Mouse (Mus musculus): ENCODE data around the gene Gm10447.

Gene Gm10447

DNA sequence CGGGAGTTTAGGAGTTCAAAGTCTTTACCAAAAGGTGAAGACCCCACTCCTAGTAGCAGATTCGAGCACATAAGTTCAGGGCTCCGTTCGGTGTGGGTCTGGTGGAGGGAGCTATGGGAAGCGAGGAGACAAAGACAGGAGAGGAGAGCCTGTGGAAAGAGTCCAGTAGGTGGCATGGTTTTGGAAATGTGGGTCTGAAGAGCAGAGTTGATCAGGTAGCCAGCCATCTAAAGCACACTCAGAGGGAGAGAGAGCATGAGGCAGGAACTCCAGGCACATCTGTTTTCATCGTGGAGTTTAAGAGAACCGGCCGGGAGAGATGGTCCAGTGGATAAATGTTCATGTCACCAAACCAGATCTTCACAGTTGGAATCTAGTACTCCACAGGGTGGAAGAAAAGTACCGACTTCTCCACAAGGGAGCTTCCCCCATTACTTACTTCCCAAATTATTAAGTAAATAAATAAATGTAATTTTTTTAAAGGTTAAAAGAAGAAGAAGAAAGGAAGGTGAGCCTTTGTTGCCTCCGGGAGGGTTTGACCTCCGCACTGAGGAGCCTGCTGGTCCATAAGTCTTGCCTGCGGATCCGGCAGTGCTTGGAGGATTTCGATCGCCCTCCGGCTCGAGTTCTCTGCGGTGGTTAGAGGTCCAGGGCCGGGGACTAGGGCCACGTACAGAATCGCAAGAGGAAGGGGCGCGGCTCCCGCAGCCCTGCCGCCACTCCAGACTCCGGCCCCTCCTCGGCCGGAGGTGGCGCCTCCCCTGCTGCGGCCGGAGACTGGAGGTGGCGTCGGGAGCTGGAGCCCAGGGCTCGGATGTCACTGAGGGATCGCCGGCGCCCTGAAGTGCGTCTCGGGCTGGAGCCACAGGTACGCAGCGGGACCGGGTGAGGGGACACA lies at the start of gene Gm10447, which contains the start of gene Shroom1:
Gene Gm10447 (minus strand): TSS at position 637 of the 898 bp plus-strand sequence.
Gene Shroom1 (plus strand): TSS at position 732 of the 898 bp plus-strand sequence.
- DNase-seq (ENCODE audit: low spot score), result peak; percentile 63

DNA sequence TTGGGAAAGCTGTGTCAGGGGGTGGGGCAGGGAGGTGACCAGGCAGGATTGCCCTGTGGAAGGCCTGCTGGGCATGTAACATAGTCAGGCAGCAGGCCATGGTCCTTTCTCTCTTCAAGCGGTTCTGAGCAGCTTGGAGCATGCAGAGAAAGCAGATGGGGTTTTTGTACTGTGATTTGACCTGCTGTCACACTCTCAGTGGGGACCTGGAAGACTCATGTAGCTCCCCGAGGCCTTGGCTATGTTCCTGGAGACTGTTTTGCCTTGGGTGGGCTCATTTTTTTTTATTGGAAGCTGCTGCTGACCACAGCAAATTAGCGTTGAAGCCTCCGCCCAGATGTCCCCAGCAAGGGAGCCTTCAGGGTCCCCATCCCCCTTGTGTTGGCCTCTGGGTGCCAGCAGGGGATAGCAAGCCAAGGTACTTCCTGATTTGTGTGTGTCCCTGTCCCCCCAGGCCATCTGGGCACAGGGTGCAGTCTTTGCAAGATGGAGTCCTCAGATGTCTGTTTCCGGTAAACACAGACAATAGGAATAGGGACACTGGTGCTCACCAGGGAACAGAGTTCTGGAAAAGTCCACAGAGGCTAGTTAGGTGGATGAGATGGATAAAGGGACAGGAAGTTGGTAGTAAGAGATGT lies 48.2 kb upstream of the Gm10447 start:
- no peak for DNase-seq (ENCODE audit: low spot score)

DNA sequence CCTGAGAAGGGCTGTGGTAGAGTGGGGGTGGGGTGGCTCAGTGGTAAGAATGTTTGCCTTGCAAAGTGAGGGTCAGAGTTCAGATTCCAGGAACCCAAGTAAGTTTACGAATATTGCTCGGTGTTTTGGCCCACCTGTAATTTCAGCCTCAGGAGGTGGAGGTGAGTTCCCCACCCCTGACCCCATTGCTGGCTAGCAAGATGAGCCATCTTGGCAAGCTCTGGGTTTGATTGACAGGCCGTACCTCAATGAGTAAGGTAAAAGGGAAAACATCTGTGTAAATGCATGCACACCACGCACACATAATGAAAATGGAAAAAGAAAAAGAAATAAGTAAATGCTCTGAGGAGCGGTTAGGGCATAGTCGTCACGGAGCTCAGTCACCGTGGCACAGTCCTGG lies 47.5 kb upstream of the Gm10447 start:
- DNase-seq (ENCODE audit: low spot score), result no peak

DNA sequence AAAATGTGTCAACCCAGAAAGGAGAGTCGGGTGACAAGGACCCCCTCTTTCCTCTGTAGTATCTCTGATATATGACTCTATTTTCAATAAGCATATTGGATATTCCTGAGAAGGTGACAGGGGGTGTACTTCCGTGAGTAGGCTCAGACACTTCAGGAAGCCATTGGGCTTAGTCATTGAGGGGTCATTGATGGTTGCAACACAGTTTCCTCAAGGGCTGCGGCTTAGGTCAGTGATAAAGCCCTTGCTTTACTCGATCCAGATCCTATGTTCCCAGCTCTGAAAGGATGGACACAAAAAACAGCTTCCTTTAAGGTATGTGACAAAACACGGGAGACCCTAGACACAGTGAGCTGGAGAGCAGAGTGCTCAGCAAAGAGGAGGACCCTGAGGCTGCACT lies 46.8 kb upstream of the Gm10447 start:
- no peak for DNase-seq (ENCODE audit: low spot score)

DNA sequence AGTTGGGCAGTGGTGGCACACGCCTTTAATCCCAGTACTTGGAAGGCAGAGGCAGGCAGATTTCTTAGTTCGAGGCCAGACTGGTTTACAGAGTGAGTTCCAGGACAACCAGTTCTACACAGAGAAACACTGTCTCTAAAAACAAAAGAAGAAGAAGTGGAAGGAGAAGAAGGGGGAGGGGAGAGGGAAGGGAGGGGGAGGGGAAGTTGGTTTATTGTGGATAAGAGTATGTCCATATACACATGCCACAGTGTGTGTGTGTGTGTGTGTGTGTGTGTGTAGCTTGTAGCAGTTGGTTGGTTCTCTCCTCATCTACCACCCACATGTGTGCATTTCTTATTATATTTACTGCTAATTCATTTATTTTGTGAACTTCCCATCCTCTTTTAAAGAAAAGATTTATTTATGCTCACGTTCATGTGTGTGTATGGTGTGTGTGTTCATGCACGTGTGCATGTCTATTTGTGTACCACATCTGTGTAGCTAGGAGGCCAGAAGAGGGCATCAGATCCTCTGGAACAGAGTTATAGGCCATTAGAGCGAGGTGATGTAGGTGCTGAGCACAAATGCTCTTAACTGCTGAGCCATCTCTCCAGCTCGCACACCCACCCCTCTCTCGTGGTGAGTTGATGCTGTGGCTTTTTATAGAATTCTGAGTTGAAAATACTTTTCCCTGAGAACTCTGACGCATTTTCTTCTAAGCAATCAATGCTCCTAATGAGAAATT lies 45.3 kb upstream of the Gm10447 start:
- DNase-seq (ENCODE audit: low spot score), result no peak

GRCm38 (mm10) chr11:53500569-53500968 lies 43.7 kb upstream of the Gm10447 start:
- no peak for DNase-seq (ENCODE audit: low spot score)

- DNase-seq (ENCODE audit: low spot score), result no peak
Observed at GRCm38 (mm10) chr11:53496946-53497345, 40.0 kb upstream of the Gm10447 start.

DNA sequence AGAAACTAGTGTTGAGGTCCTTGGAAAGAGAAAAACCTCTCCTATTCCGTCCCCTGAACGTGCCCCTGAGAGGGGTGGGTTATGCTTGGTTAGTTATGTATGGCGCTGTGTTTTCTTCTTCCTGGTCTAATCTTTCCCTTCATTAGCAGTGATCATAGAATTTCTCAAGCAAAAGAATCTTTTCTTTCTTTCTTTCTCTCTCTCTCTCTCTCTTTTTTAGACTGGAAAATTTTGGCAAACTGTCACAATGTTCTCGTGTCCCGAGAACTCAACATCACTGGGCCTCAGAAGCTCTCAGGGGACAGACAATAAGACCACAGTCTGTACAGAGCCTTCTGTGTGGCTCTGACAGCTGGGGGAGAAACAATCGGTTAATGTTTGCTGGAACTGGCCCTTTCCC lies 38.5 kb upstream of the Gm10447 start:
- DNase-seq (ENCODE audit: low spot score), result no peak

DNA sequence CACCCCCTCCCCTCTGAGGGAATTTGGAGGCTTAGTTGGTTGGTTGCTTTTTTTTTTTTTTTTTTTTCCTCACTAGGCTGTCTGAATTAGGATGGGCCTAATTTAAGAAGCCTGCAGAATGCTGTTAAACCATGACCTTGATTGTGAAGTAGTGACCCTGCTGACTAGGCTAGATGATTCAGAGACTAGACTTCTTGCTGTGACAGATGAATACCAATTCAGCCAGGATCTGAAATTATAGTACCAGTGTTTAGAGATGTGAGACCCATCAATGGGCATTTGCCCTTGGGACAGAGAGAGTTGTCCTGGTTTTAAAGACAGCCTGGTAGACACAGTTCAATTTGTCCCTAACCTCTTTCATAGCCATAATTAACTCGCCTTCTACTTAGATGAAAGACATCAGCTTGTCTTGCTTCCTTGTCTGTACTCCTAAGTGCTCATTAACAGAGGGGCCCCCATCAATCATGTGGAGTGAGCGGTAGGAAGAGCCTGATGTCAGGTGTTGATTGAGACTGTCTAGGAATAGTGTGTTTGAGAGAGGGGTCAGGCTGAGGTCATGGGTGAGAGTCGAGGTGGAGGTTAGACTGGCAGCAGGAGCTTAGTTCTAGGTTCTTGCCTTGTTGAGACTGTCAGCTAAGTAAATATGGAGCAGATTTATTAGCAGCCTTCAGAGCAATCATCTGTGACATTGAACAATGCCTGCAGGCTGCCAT lies 36.5 kb upstream of the Gm10447 start:
- no peak for DNase-seq (ENCODE audit: low spot score)

DNA sequence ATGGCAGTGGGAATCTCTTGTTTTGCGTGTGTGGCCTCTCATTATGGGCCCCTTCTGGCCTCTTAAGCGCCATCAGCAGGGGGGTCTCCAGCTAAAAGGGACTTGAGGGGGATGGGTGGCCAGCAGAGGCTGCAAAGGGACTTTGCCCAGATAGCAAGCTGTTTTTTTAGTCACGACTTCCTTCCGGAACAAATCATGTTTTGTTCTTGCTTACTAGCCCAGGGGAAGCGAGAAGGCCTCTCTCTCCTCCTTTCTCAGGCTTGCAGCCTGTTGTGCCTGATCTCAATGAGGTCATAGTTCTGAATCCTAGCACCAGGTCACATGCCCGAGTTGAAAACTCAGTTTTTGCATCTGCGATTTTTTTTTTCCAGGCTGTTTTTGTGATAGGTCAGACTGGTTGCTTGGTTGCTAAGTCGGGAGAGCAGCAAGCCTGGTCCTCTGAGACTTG lies 35.1 kb upstream of the Gm10447 start:
- no peak for DNase-seq (ENCODE audit: low spot score)

DNA sequence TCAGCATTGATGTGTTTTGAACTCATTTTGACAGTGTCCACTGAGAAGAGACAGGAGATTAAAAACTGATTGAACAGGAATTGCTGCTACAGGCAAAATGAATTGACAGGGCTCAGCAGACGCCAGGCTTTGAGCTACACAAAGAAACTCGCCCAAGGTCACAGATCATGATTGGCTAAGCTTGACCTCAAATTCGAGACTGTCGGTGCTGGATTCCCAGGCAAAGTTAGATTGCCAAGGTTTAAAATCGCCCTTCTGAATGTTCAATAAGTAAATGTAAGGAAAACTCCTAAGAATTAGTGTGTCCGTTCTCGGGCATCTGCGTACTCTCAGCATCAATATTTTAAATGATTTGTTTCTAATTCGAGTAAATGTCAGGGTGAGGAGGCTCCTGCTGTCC lies 32.5 kb upstream of the Gm10447 start:
- no peak for DNase-seq (ENCODE audit: low spot score)

DNA sequence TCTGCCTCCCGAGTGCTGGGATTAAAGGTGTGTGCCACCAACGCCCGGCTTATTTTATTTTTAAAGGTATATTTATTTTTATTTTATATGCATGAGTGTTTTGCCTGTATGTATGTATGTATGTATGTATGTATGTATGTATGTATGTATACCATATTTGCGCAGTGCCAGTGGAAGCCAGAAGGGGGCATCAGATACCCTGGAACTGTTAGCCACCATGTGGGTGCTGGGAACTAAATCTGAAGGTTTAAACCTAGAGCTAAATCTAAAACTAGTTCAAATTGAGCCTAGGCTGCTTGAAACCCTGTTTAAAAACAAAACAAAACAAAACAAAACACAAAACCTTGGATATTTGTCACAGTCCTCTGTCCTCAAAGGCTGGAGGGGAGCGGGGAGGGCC lies 32.1 kb upstream of the Gm10447 start:
- no peak for DNase-seq (ENCODE audit: low spot score)

DNA sequence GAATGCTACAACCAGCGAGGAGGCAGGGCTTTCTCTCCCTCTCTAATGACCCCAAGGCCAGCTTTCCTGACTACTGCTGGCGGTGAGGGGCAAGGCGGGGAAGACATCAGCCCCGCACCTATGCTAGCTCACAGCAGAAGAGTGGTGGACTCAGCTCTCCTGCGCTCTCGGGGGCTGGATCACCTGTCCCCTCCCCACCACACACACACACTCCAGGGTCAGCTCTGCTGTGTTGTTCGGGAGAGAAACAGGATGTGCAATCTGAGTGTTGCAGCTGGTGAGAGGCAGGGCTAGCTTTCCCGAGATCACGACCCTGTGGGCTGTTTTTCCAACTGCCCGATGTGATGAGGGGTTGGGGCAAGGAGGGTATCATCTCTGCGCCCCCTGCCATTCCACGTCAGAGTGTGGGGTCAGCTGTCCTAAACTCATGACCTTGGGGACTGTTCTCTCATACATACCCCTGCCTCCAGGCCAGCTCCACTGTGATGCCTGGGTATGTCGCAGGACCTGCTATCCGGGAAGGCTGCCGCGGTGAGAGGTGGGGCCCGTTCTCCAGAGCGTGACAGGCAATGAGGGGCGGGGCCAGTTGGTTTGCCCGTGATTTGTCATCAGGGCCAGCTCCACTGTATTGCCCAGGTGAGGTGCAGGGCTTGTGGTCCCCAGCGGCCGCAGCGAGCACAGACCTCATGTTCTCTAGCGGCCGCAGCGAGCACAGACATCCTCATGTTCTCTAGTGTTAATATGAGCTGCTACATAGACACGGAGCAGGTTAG lies 30.1 kb upstream of the Gm10447 start:
- DNase-seq (ENCODE audit: low spot score), result peak; percentile 52

DNA sequence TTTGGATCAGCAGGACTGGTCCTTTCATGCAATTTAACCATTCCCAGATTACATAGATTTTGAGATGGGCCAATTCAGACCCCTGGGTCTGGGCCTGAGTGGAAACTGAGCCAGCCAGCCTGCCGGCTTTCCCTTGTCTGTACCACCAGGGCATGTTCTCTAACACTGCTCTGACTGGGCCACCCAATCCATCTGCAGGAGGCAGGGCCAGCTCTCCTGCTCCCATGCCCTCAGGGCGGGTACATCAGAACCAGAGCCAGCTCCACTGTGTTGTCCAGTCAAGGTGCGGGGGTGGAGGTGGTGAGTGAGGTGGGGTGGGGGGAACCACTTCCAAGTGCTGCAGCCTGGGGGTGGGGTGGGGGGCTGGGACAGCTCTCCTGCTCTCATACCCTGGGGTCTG lies 29.4 kb upstream of the Gm10447 start:
- no peak for DNase-seq (ENCODE audit: low spot score)

GRCm38 (mm10) chr11:53485719-53486118 lies 28.8 kb upstream of the Gm10447 start:
- DNase-seq (ENCODE audit: low spot score), result no peak

- no peak for DNase-seq (ENCODE audit: low spot score)
Observed at GRCm38 (mm10) chr11:53483159-53483891, 26.4 kb upstream of the Gm10447 start.

DNA sequence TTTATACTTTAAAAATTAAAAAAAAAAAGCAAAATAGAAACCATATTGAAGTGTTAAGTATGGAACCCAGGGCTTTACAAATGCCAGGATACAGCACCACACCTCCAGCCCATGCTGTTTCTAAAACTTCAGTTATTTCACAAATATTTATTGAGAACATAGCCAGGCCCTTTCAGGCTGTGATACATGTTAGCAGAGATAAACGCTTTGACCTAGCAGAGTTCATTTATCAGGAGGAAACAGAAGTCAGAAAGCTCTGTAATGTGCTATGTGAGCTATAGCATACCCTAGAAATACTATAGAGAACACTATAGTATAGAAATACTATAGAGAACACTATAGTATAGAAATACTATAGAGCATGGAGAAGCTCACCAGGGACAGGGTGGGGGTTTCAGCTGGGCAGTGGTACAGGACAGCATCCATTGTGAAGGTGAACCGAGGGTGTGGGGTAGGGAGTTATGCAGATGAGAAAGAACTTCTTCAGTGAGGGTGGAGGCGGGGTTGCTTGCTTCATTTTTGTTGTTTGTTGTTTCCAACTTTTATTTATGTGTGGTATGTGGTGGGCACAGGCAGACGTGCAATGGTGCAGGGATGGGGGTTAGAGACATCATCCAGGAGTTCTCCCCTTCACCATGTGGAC lies 24.3 kb upstream of the Gm10447 start:
- DNase-seq (ENCODE audit: low spot score), result no peak

- no peak for DNase-seq (ENCODE audit: low spot score)
Observed at GRCm38 (mm10) chr11:53479783-53480301, 22.9 kb upstream of the Gm10447 start, which contains the start of the genes Gm9945 and Sowaha. Gene Gm9945 (plus strand): TSS chr11:53480166. Gene Sowaha (minus strand): TSS chr11:53480274.

DNA sequence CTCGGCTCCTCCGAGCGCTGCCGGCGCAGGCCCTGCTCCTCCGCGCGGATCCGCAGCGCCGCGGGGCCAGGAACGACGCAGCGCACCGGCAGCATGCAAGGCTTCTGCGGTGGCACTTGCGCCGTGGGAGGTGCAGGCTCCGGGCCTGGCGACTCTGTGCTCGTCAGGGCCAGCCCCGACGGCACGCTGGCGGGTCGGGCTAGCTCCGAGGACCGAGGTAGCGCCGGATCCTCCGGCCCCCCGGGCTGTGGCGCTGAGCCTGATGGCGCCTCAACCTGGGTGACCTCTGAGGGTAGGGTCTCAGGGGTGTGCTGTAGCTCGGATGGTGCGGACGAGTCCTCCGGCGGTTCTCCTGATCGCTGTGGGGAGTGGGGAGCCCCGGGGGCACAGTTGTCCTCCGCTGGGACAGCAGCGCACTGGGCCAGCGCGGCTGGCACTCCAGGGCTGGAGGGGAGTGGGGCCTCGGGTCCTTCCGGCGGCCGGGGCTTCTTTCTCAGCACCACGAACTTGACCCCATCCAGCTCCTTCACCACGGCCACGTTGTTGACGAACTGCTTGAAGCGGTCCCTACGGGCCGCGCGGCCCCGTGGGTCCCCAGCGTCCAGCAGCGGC lies 22.4 kb upstream of the Gm10447 start:
- no peak for DNase-seq (ENCODE audit: low spot score)

All from testis, postnatal 10 days (tissue).